Mouse (Mus musculus) midbrain, embryonic 15.5 days (tissue): ENCODE measurements around the gene Tbx21. TPM values are rescaled to one million over a fixed set of nuclear protein-coding genes. Genes with fewer than 3 reads are reported as not detected.

Experiments
- ATAC-seq: fragments of 200-750 bp; cut with Nextera tagmentation; replicated peaks from 2 replicates; pipeline ENCODE4 v1.8.0; 2017; ENCODE audit warnings: moderate TSS enrichment
- H3K27ac ChIP-seq: fragments of 300-500 bp; sonication (generic); 2 replicates; pipeline ENCODE4 v1.5.1; 2015; ENCODE audit warnings: mild to moderate bottlenecking, inconsistent platforms
- H3K27me3 ChIP-seq: fragments of 300-500 bp; sonication (generic); replicated peaks from 2 replicates; pipeline ENCODE4 v1.6.1; 2015; ENCODE audit warnings: inconsistent platforms
- H3K36me3 ChIP-seq: fragments of 300-500 bp; sonication (generic); replicated peaks from 2 replicates; pipeline ENCODE4 v1.6.1; 2015; ENCODE audit warnings: inconsistent platforms
- H3K4me1 ChIP-seq: fragments of 300-500 bp; sonication (generic); 2 replicates; pipeline ENCODE4 v1.6.1; 2015; ENCODE audit warnings: inconsistent platforms
- H3K4me2 ChIP-seq: fragments of 300-500 bp; sonication (generic); 2 replicates; pipeline ENCODE4 v1.6.1; 2015; ENCODE audit warnings: inconsistent platforms, mild to moderate bottlenecking, moderate library complexity
- H3K4me3 ChIP-seq: fragments of 300-500 bp; sonication (generic); 2 replicates; pipeline ENCODE4 v1.5.1; 2015; ENCODE audit warnings: mild to moderate bottlenecking, inconsistent platforms
- H3K9ac ChIP-seq: fragments of 300-500 bp; sonication (generic); 2 replicates; pipeline ENCODE4 v1.6.1; 2015; ENCODE audit warnings: mild to moderate bottlenecking, inconsistent platforms
- H3K9me3 ChIP-seq: fragments of 300-500 bp; sonication (generic); 2 replicates; pipeline ENCODE4 v1.6.1; 2016; ENCODE audit warnings: inconsistent platforms
- WGBS: fragments of 180-500 bp; shearing (Covaris S2); methylation state at CpG from one replicate; pipeline ENCODE4 v1.1.7; 2015; ENCODE audit warnings: mixed read lengths; 5-methylcytosine and 5-hydroxymethylcytosine counted together
- polyA plus RNA-seq: library from polyadenylated mRNA; unstranded; fragments of >200 nt; fragmentation: Nextera tagmentation; extraction: Ambion mirVana; gene quantifications from 2 replicates; pipeline ENCODE4 v1.2.1, GENCODE M21; 2015

Tbx21 gene
- polyA plus RNA-seq, 1 experiment from 2014 or later: 0.19 TPM

DNA sequence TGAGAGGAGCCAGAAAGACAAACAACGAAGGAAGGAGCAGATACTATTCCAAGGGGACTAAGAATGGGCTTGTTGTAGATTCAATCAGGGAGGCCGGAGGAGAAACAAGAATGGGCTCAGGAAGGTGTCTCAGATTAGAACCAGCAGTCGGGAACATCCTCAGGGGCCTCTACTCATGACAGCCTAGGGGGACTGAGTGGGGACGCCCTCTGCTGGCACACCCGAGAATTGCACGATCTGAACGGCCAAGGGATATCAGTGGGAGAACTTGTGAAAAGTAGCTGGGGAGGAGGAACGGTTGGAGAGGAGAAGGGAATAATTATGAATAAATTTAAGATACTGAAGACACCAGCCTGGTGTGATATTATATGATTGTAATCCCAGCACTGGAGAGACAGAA, 31.6 kb upstream of the Tbx21 start:
- H3K27ac ChIP-seq: no peak overlapping the region
- no peak overlapping the region for H3K4me2 ChIP-seq
- no peak overlapping the region for H3K4me3 ChIP-seq
- H3K36me3 ChIP-seq: peaks cover 4% of the 10 kb centered on the region
- 8% methylated on average over 8 of the region's 8 CpGs for WGBS
- H3K27me3 ChIP-seq: no peaks in the 10 kb centered on the region
- ATAC-seq: no peak
- no peak overlapping the region for H3K9ac ChIP-seq
- H3K9me3 ChIP-seq: no peaks in the 10 kb centered on the region
- peaks cover 15% of the 10 kb centered on the region for H3K4me1 ChIP-seq

DNA sequence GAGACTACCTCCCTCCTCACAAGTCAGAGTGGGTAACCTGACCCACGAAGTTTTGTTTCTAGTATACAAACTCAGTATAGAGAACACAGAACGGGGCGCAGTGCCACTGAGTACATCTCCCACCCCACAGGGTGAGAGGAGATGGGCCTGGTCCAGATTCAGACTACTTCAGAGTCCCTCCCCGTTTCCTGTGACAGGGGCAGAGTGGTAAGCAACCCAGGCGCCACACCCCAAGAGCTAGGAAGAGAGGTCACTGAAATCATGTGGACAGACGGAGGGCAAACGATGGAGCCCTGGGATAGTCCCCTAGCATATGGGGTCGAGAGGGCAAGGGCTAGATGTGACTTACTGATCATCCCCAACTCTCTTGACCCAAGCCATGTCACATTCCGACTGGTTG, 30.8 kb upstream of the Tbx21 start:
- Histone ChIP-seq H3K4me3 (no peak overlapping the region), H3K27ac (no peak overlapping the region), H3K9me3 (no peaks in the 10 kb centered on the region), H3K4me1 (peaks cover 15% of the 10 kb centered on the region), H3K36me3 (peaks cover 4% of the 10 kb centered on the region), H3K9ac (no peak overlapping the region), H3K4me2 (no peak overlapping the region), H3K27me3 (no peaks in the 10 kb centered on the region; the same call in 1 of the 2 replicates)
- WGBS: 80% methylated on average over 9 of the region's 9 CpGs
- ATAC-seq: no peak

DNA sequence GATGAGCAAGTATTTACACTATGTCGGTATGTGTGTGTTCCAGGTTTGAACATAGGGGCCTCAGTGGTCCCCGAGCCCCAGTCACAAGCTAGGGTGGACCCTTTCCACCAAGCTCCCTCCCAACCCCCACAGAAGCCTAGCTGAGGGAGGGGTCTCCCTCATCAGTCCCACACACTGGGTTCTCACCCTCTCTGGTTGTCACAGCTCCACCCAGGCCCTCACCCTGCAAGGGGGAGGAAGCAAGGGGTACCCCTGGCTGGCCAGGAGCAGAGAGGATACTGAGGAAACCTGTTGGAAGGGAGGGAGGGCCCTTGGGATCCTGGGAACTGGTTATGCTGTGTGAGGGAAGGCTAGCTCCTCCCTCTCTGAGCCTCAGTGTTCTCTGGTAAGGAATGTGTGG, 30.2 kb upstream of the Tbx21 start:
- no peak overlapping the region for H3K4me3 ChIP-seq
- H3K4me1 ChIP-seq: peaks cover 15% of the 10 kb centered on the region
- ATAC-seq: no peak
- no peaks in the 10 kb centered on the region; the same call in 1 of the 2 replicates for H3K27me3 ChIP-seq
- H3K9ac ChIP-seq: no peak overlapping the region
- H3K9me3 ChIP-seq: no peaks in the 10 kb centered on the region
- no peak overlapping the region for H3K27ac ChIP-seq
- WGBS: 85% methylated on average over 2 of the region's 2 CpGs
- no peak overlapping the region for H3K4me2 ChIP-seq
- H3K36me3 ChIP-seq: peaks cover 4% of the 10 kb centered on the region

DNA sequence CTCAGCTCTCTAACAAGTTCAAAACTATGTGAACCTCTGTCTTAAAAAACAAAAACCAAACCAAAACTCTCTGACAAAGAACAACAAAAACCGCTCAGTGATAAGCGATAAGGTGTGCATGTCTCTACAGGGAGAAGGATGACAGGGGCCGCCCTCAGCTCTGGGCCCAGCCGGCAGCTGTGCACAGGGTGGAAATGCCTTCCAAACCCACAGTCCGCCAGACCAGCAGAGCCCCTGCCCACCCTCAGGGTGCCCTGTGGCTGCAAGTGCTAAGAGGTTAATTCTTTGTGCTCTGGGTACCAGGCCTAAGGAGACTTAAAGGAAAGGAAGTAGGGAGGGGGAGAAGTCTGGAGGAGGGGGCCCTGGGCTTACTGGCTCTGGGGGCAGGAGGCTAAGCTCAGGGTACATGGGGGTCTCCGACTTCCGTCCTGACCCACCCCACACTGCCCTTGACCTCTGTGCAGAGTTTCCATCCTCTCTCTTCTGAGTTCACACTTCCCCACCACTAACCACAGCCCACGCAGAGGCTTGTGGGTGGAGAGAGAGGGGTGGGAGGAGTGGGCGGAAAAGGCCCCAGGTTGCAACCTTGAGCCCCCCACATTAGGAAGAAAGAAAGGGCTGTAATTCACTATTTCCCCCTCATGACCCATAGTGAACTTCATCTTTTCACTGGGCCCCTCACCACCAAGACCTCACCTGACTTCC, 28.2 kb upstream of the Tbx21 start:
- Histone ChIP-seq H3K9me3 (no peaks in the 10 kb centered on the region), H3K27me3 (no peaks in the 10 kb centered on the region; the same call in 1 of the 2 replicates), H3K4me1 (peaks cover 13% of the 10 kb centered on the region), H3K27ac (no peak overlapping the region), H3K4me3 (no peak overlapping the region), H3K4me2 (no peak overlapping the region), H3K36me3 (peaks cover 4% of the 10 kb centered on the region), H3K9ac (no peak overlapping the region)
- no peak for ATAC-seq
- WGBS: 89% methylated on average over 9 of the region's 9 CpGs

DNA sequence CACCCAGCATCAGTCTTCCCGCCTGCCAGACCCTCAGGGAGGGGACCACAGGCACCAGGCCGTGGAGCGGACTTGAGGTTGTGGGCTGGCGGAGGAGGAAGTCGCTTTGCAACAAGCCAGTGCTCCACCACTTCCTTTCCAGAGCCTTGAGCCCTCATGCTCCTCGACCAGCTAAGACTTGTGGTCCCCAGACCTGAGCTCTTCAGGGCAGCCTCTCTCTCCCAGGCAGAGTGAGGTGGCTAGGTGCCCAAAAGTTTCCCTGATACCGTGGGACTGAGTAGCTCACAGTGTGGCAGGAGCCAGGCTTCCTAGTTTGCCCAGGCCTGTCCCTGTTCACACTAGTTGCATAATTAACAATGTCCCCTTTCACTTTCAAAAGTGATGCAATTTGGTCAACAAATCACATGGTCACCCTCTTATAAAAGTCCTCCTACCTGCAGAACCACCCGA, 27.1 kb upstream of the Tbx21 start:
- WGBS: 77% methylated on average over 8 of the region's 8 CpGs
- peaks cover 4% of the 10 kb centered on the region for H3K36me3 ChIP-seq
- no peak overlapping the region for H3K4me3 ChIP-seq
- no peak overlapping the region for H3K4me2 ChIP-seq
- H3K27ac ChIP-seq: no peak overlapping the region
- H3K9me3 ChIP-seq: no peaks in the 10 kb centered on the region
- no peaks in the 10 kb centered on the region; the same call in 1 of the 2 replicates for H3K27me3 ChIP-seq
- no peak overlapping the region for H3K9ac ChIP-seq
- peaks cover 23% of the 10 kb centered on the region for H3K4me1 ChIP-seq
- ATAC-seq: no peak

DNA sequence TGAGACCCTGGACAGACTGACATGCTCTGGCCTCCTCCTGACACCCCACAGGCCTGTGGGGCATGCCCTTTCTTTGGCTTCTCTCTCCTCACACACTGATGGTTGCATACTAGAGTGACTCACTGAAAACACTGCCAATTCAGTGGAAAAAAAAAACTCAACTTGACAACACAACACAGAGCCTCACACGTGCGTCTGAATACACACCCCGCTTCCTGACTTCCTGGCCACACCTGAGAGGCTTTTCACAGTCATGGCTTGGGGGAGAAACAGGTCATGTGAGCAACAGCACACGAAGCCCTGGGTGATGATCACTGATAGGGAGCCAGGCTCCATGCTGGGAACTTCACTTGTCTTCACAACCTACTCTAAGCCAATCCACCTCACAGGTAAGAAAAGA, 25.7 kb upstream of the Tbx21 start:
- no peak overlapping the region for H3K4me2 ChIP-seq
- H3K27me3 ChIP-seq: no peaks in the 10 kb centered on the region; the same call in 1 of the 2 replicates
- peaks cover 23% of the 10 kb centered on the region for H3K4me1 ChIP-seq
- no peak overlapping the region for H3K27ac ChIP-seq
- 86% methylated on average over 4 of the region's 4 CpGs for WGBS
- no peak for ATAC-seq
- H3K36me3 ChIP-seq: peaks cover 4% of the 10 kb centered on the region
- no peaks in the 10 kb centered on the region for H3K9me3 ChIP-seq
- no peak overlapping the region for H3K9ac ChIP-seq
- no peak overlapping the region for H3K4me3 ChIP-seq

DNA sequence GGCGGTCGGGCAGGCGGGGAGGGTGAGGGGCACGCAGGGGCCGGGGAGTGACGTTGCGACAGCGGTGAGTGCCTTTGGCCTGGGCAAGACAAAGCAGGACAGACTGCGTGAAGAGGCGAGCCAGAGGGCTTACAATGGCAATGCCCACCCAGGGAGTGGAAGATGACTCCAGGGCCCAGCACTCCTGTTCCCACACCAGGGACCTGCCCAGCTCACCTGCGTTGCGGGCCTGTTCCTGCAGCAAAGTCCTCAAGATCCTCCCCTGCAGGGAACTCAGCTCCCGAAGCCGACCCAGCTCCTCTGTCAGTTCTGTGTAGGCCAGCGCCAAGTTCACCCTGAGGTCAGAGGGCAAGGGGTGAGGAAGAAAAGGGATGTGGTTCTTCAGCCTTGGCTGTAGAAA, 24.1 kb upstream of the Tbx21 start:
- Histone ChIP-seq H3K27me3 (no peaks in the 10 kb centered on the region; the same call in 1 of the 2 replicates), H3K36me3 (no peaks in the 10 kb centered on the region; the same call in 1 of the 2 replicates), H3K9me3 (no peaks in the 10 kb centered on the region), H3K9ac (peak overlapping the region; percentile 50), H3K27ac (peak overlapping the region; percentile 54; the same call in 1 of the 2 replicates), H3K4me3 (peak overlapping the region; percentile 34), H3K4me1 (peaks cover 23% of the 10 kb centered on the region), H3K4me2 (peak overlapping the region; percentile 57)
- 12% methylated on average over 15 of the region's 15 CpGs for WGBS
- 0 out of 2 replicates have a peak, but pooled peaks have one; percentile 24 for ATAC-seq

DNA sequence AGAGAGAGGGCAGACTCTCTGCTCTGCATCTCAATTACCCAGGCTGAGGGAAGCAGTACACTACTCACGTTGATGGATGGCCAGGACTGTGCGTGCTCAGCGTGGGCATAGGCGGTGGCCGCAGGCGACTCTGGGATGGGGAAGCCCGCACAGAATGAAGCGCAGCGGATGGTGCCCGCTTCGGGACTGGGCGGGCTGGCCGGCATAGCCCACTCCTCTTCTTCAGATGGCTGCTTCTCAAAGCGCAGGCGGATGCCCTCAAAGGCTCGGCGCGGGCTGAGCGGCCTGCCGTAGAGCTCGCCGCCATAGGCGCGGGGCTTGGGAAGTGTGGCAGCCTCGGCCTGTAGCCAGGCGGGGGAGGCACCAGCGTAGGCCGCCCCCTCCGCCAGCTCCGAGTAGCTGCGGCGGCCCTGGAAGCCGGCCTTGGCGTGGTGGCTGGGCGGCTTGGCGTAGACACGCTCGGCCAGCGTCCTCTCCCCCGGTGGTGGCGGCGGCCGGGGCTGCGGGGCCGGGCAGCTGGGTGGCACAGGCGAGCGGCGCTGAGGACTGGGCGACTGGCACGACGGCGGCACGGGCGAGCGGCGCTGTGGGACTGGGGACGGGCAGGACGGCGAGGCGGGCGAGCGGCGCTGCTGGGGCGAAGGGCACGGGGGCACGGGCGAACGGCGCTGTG, 23.6 kb upstream of the Tbx21 start:
- H3K36me3 ChIP-seq: no peaks in the 10 kb centered on the region; the same call in 1 of the 2 replicates

DNA sequence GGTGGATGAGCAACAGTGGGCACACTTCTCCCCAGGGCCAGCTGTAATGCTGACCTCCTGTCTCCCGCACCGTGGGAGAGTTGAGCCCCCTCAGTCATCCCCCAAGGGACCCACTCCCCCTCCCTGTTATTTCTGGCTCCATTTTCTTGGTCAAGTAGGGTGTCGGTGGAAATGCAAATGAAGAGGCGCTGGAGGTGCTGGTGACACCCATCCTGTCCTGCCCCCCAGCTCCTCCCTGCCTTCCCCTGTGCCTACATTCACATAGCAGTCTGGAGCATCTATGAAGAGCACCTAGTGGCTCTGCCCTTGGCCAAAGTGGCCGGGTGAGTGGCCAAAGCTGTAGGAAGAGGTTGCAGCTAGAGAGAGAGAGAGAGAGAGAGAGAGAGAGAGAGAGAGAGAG, 18.1 kb upstream of the Tbx21 start:
- no peak overlapping the region for H3K27ac ChIP-seq
- WGBS: 66% methylated on average over 5 of the region's 5 CpGs
- H3K27me3 ChIP-seq: 0 out of 2 replicates have a peak, but pooled peaks cover 4% of the 10 kb centered on the region
- no peak overlapping the region for H3K4me3 ChIP-seq
- peaks cover 9% of the 10 kb centered on the region for H3K4me1 ChIP-seq
- no peak overlapping the region for H3K4me2 ChIP-seq
- no peak overlapping the region for H3K9ac ChIP-seq
- H3K36me3 ChIP-seq: no peaks in the 10 kb centered on the region
- no peak for ATAC-seq
- no peaks in the 10 kb centered on the region for H3K9me3 ChIP-seq

More for the DNA sequence above, 23.6 kb upstream of the Tbx21 start:
- Histone ChIP-seq H3K9me3 (no peaks in the 10 kb centered on the region), H3K4me2 (peak overlapping the region; percentile 57), H3K27ac (peak overlapping the region; percentile 54), H3K27me3 (no peaks in the 10 kb centered on the region; the same call in 1 of the 2 replicates), H3K4me1 (peaks cover 23% of the 10 kb centered on the region), H3K4me3 (peak overlapping the region; percentile 34), H3K9ac (peak overlapping the region; percentile 50)
- ATAC-seq: peak; percentile 65
- 10% methylated on average over 67 of the region's 69 CpGs for WGBS

DNA sequence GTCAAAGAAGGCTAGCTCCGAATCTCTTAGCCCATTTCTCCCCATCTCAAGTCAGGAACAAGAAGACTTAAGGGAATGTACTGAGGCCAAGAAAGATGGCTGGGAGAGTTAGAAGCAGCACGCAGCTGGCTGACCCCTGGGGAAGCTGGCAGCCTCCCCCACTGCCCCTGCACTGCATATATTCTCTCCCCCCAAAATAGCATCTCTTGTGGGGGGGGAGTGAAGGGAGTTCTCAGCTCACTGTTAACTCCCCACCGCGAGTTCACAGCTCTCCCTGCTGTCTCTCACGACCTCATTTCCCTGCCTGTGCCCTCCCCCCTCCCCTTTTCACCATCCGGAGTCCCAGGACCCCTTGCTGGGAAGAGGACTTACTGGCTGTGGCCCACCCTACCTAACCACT, 17.1 kb upstream of the Tbx21 start:
- Histone ChIP-seq H3K4me3 (no peak overlapping the region), H3K9ac (no peak overlapping the region), H3K4me2 (no peak overlapping the region), H3K27me3 (peaks cover 12% of the 10 kb centered on the region; the same call in 1 of the 2 replicates), H3K27ac (no peak overlapping the region), H3K4me1 (peaks cover 4% of the 10 kb centered on the region), H3K9me3 (no peaks in the 10 kb centered on the region), H3K36me3 (no peaks in the 10 kb centered on the region)
- no peak for ATAC-seq
- 33% methylated on average over 6 of the region's 6 CpGs for WGBS

DNA sequence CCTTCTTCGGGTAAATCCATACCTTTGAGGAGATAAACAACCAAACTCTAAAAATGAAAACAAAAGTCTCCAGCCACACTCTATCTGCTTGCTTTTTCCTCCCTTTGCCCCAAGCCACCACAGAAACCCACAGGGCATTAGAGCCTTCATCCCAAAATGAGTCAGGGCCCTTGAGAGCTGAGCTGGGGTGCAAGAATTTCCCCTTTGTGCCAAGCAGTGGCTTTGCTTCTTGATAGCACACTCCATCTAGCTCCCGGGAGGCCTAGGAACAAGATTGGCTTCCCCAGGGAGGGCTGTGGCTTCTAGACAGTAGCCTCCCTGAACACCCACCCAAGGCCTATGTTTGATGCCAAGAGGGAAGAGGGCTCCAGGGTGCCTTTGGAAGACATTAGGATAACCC, 16.6 kb upstream of the Tbx21 start:
- Histone ChIP-seq H3K4me1 (peaks cover 9% of the 10 kb centered on the region), H3K27me3 (peaks cover 15% of the 10 kb centered on the region; the same call in 1 of the 2 replicates), H3K27ac (no peak overlapping the region), H3K36me3 (no peaks in the 10 kb centered on the region), H3K4me3 (no peak overlapping the region), H3K4me2 (no peak overlapping the region), H3K9ac (no peak overlapping the region), H3K9me3 (no peaks in the 10 kb centered on the region)
- ATAC-seq: no peak
- WGBS: 79% methylated on average over 2 of the region's 2 CpGs

DNA sequence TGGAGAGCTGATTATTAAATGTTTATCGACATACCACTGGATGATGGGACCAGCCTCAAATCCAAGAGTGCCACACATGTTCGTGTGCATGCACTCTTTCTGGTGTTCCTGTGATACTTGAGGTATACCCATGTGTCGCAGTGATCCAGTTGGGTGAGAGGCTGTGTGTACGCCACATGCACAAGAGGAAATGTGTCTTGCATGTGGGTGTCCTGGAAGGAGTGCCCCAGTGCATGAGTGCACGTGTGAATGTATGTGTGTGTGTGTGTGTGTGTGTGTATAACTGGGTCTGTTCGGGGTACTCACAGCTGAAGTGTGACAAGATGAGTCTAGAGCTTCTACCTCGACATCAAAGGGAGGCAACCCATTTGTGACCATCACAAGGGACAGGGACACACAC, 15.2 kb upstream of the Tbx21 start:
- no peak overlapping the region for H3K4me3 ChIP-seq
- no peak overlapping the region for H3K4me2 ChIP-seq
- peaks cover 11% of the 10 kb centered on the region for H3K4me1 ChIP-seq
- H3K36me3 ChIP-seq: no peaks in the 10 kb centered on the region
- 86% methylated on average over 7 of the region's 7 CpGs for WGBS
- H3K27ac ChIP-seq: no peak overlapping the region
- H3K9me3 ChIP-seq: no peaks in the 10 kb centered on the region
- peaks cover 15% of the 10 kb centered on the region; the same call in 1 of the 2 replicates for H3K27me3 ChIP-seq
- ATAC-seq: no peak
- no peak overlapping the region for H3K9ac ChIP-seq
